Mouse (Mus musculus) hindbrain, embryonic 12.5 days (tissue): Measurements from ENCODE around the gene Syce2. TPM values are rescaled to one million over a fixed set of nuclear protein-coding genes. Genes with fewer than 3 reads are reported as not detected.

Experiments used
- ATAC-seq: fragments of 200-750 bp; cut with Nextera tagmentation; 2 replicates; pipeline ENCODE4 v1.8.0; 2017; ENCODE audit warnings: moderate TSS enrichment; ENCODE audit not compliant: low FRiP score
- H3K27ac ChIP-seq: fragments of 300-500 bp; sonication (generic); 2 replicates; pipeline ENCODE4 v1.5.1; 2016; ENCODE audit warnings: mild to moderate bottlenecking
- H3K27me3 ChIP-seq: fragments of 300-500 bp; sonication (generic); 2 replicates; pipeline ENCODE4 v1.6.1; 2016; ENCODE audit warnings: mild to moderate bottlenecking
- H3K36me3 ChIP-seq: fragments of 300-500 bp; sonication (generic); 2 replicates; pipeline ENCODE4 v1.6.1; 2016; ENCODE audit warnings: mild to moderate bottlenecking
- H3K4me1 ChIP-seq: fragments of 300-500 bp; sonication (generic); 2 replicates; pipeline ENCODE4 v1.6.1; 2016
- H3K4me2 ChIP-seq: fragments of 300-500 bp; sonication (generic); replicated peaks from 2 replicates; pipeline ENCODE4 v1.6.1; 2016; ENCODE audit warnings: mild to moderate bottlenecking
- H3K4me3 ChIP-seq: fragments of 300-500 bp; sonication (generic); 2 replicates; pipeline ENCODE4 v1.5.1; 2016; ENCODE audit warnings: mild to moderate bottlenecking
- H3K9ac ChIP-seq: fragments of 300-500 bp; sonication (generic); 2 replicates; pipeline ENCODE4 v1.6.1; 2016; ENCODE audit warnings: mild to moderate bottlenecking, moderate library complexity
- H3K9me3 ChIP-seq: fragments of 300-500 bp; sonication (generic); replicated peaks from 2 replicates; pipeline ENCODE4 v1.6.1; 2016; ENCODE audit warnings: mild to moderate bottlenecking
- WGBS: fragments of 180-500 bp; shearing (Covaris S2); methylation state at CpG from one replicate; pipeline ENCODE4 v1.1.7; 2016; 5-methylcytosine and 5-hydroxymethylcytosine counted together
- polyA plus RNA-seq: library from polyadenylated mRNA; unstranded; fragments of >200 nt; fragmentation: Nextera tagmentation; extraction: Ambion mirVana; gene quantifications from 2 replicates; pipeline ENCODE4 v1.2.1, GENCODE M21; 2016

Gene Syce2
- polyA plus RNA-seq, 1 experiment from 2014 or later = 37.2 TPM

- Histone ChIP-seq H3K4me3 (peak within 1 kb of the TSS; percentile 94), H3K36me3 (peaks cover 31% of the 10 kb centered on the region), H3K9ac (peak within 1 kb of the TSS; percentile 96), H3K4me1 (peaks cover 33% of the 10 kb centered on the region), H3K9me3 (no peaks in the 10 kb centered on the region), H3K27me3 (no peaks in the 10 kb centered on the region), H3K4me2 (peak within 1 kb of the TSS; percentile 76), H3K27ac (peak within 1 kb of the TSS; percentile 89)
- ATAC-seq = peak; percentile 99
- WGBS = under 1% methylated on average over 55 of the region's 55 CpGs
Observed at GRCm38 (mm10) chr8:84846722-84847572, 25.0 kb upstream of the Syce2 start, which contains the start of gene Calr. Calr (minus strand) TSS chr8:84846934.

GRCm38 (mm10) chr8:84847684-84848435 is 24.1 kb upstream of the Syce2 start:
- Histone ChIP-seq H3K27ac (peak overlapping the region; percentile 76), H3K4me3 (peak overlapping the region; percentile 94; the same call in 1 of the 2 replicates)
- WGBS = 53% methylated on average over 6 of the region's 6 CpGs

GRCm38 (mm10) chr8:84856434-84856833 is 15.5 kb upstream of the Syce2 start:
- peak overlapping the region; percentile 82 for H3K4me3 ChIP-seq
- 93% methylated on average over 3 of the region's 3 CpGs for WGBS
- no peak overlapping the region for H3K27ac ChIP-seq
- peak; percentile 39 for ATAC-seq
- H3K9me3 ChIP-seq = no peaks in the 10 kb centered on the region
- H3K4me1 ChIP-seq = peaks cover 13% of the 10 kb centered on the region
- H3K36me3 ChIP-seq = peaks cover 22% of the 10 kb centered on the region
- H3K27me3 ChIP-seq = no peaks in the 10 kb centered on the region; the same call in 1 of the 2 replicates
- H3K4me2 ChIP-seq = peak overlapping the region; percentile 75
- H3K9ac ChIP-seq = no peak overlapping the region

More at GRCm38 (mm10) chr8:84847684-84848435, 24.1 kb upstream of the Syce2 start:
- peaks cover 23% of the 10 kb centered on the region for H3K36me3 ChIP-seq
- H3K9ac ChIP-seq = peak overlapping the region; percentile 66; the same call in 1 of the 2 replicates
- no peaks in the 10 kb centered on the region for H3K27me3 ChIP-seq
- H3K4me2 ChIP-seq = peak overlapping the region; percentile 76
- peaks cover 32% of the 10 kb centered on the region for H3K4me1 ChIP-seq
- no peaks in the 10 kb centered on the region for H3K9me3 ChIP-seq
- ATAC-seq = no peak

GRCm38 (mm10) chr8:84856864-84857441 is 15.0 kb upstream of the Syce2 start, which contains the start of gene Farsa:
Farsa (plus strand) TSS chr8:84856989.
- H3K9ac ChIP-seq = peak within 1 kb of the TSS; percentile 83
- H3K27ac ChIP-seq = peak within 1 kb of the TSS; percentile 68
- H3K4me3 ChIP-seq = peak within 1 kb of the TSS; percentile 82
- H3K4me2 ChIP-seq = peak within 1 kb of the TSS; percentile 75
- H3K9me3 ChIP-seq = no peaks in the 10 kb centered on the region
- no peaks in the 10 kb centered on the region; the same call in 1 of the 2 replicates for H3K27me3 ChIP-seq
- H3K36me3 ChIP-seq = peaks cover 28% of the 10 kb centered on the region
- WGBS = under 1% methylated on average over 39 of the region's 39 CpGs
- H3K4me1 ChIP-seq = peaks cover 13% of the 10 kb centered on the region
- peak; percentile 93 for ATAC-seq

- Histone ChIP-seq H3K36me3 (peaks cover 27% of the 10 kb centered on the region), H3K9ac (peak overlapping the region; percentile 56), H3K9me3 (no peaks in the 10 kb centered on the region), H3K4me2 (peak overlapping the region; percentile 73), H3K4me1 (peaks cover 13% of the 10 kb centered on the region), H3K27ac (no peak overlapping the region), H3K27me3 (peaks cover 14% of the 10 kb centered on the region), H3K4me3 (peak overlapping the region; percentile 39)
- 3% methylated on average over 54 of the region's 54 CpGs for WGBS
- ATAC-seq = peak; percentile 66
Observed at GRCm38 (mm10) chr8:84872309-84872965, 526 bp downstream of the Syce2 start.

- H3K4me3 ChIP-seq = peak overlapping the region; percentile 39
- WGBS = 78% methylated on average over 4 of the region's 4 CpGs
- ATAC-seq = no peak
- peaks cover 14% of the 10 kb centered on the region for H3K27me3 ChIP-seq
- H3K9me3 ChIP-seq = no peaks in the 10 kb centered on the region
- peak overlapping the region; percentile 73 for H3K4me2 ChIP-seq
- peaks cover 21% of the 10 kb centered on the region for H3K36me3 ChIP-seq
- peaks cover 13% of the 10 kb centered on the region for H3K4me1 ChIP-seq
- H3K27ac ChIP-seq = no peak overlapping the region
- peak overlapping the region; percentile 56; the same call in 1 of the 2 replicates for H3K9ac ChIP-seq
Observed at GRCm38 (mm10) chr8:84873016-84873415, 1.1 kb downstream of the Syce2 start.

GRCm38 (mm10) chr8:84874339-84874738 is 2.4 kb downstream of the Syce2 start:
- H3K27ac ChIP-seq = no peak overlapping the region
- H3K4me3 ChIP-seq = no peak overlapping the region
- no peaks in the 10 kb centered on the region for H3K9me3 ChIP-seq
- H3K27me3 ChIP-seq = peaks cover 14% of the 10 kb centered on the region
- WGBS = 96% methylated on average over 3 of the region's 3 CpGs
- peaks cover 8% of the 10 kb centered on the region; the same call in 1 of the 2 replicates for H3K36me3 ChIP-seq
- no peak overlapping the region for H3K9ac ChIP-seq
- ATAC-seq = no peak
- H3K4me2 ChIP-seq = no peak overlapping the region
- H3K4me1 ChIP-seq = peaks cover 13% of the 10 kb centered on the region

- WGBS = 88% methylated on average over 3 of the region's 3 CpGs
- Histone ChIP-seq H3K9ac (no peak overlapping the region), H3K9me3 (no peaks in the 10 kb centered on the region), H3K27me3 (peaks cover 10% of the 10 kb centered on the region), H3K27ac (no peak overlapping the region), H3K4me3 (no peak overlapping the region), H3K4me2 (no peak overlapping the region), H3K36me3 (no peaks in the 10 kb centered on the region), H3K4me1 (peaks cover 3% of the 10 kb centered on the region)
- no peak for ATAC-seq
Observed at GRCm38 (mm10) chr8:84877297-84878035, 5.6 kb downstream of the Syce2 start.

GRCm38 (mm10) chr8:84878915-84879314 is 7.0 kb downstream of the Syce2 start:
- Histone ChIP-seq H3K27me3 (no peaks in the 10 kb centered on the region), H3K9me3 (no peaks in the 10 kb centered on the region), H3K4me3 (no peak overlapping the region), H3K27ac (no peak overlapping the region), H3K9ac (no peak overlapping the region), H3K36me3 (no peaks in the 10 kb centered on the region), H3K4me2 (no peak overlapping the region), H3K4me1 (no peaks in the 10 kb centered on the region)
- ATAC-seq = no peak
- 91% methylated on average over 1 of the region's 1 CpGs for WGBS

- no peaks in the 10 kb centered on the region for H3K27me3 ChIP-seq
- H3K36me3 ChIP-seq = peaks cover 33% of the 10 kb centered on the region
- no peak overlapping the region for H3K4me2 ChIP-seq
- H3K27ac ChIP-seq = no peak overlapping the region
- no peak overlapping the region for H3K9ac ChIP-seq
- H3K4me3 ChIP-seq = no peak overlapping the region
- H3K9me3 ChIP-seq = no peaks in the 10 kb centered on the region
- no peak for ATAC-seq
- no peaks in the 10 kb centered on the region for H3K4me1 ChIP-seq
- WGBS = 86% methylated on average over 4 of the region's 4 CpGs
Observed at GRCm38 (mm10) chr8:84884728-84885127, 12.8 kb downstream of the Syce2 start.

- ATAC-seq = no peak
- H3K36me3 ChIP-seq = peaks cover 42% of the 10 kb centered on the region
Observed at GRCm38 (mm10) chr8:84888280-84888679, 16.4 kb downstream of the Syce2 start.

More at GRCm38 (mm10) chr8:84888280-84888679, 16.4 kb downstream of the Syce2 start:
- Histone ChIP-seq H3K9ac (no peak overlapping the region), H3K4me3 (no peak overlapping the region), H3K4me2 (no peak overlapping the region), H3K4me1 (peaks cover 8% of the 10 kb centered on the region), H3K27ac (no peak overlapping the region), H3K27me3 (no peaks in the 10 kb centered on the region), H3K9me3 (no peaks in the 10 kb centered on the region)
- WGBS = 93% methylated on average over 3 of the region's 3 CpGs
